Mouse (Mus musculus): ENCODE data around the gene Klk1b22. TPM values are rescaled to one million over a fixed set of nuclear protein-coding genes. Genes with fewer than 3 reads are reported as not detected.

Gene Klk1b22
- total and polyA plus RNA-seq, 2 experiments from 2014 or later = not detected

- no peak for ATAC-seq (ENCODE audit: insufficient read depth, low read depth)
Observed at GRCm38 (mm10) chr7:44136467-44136866, 24.0 kb downstream of the Klk1b22 start, which contains the start of gene Klk1b16. Klk1b16 (plus strand) TSS chr7:44136767.

More at GRCm38 (mm10) chr7:44136467-44136866, 24.0 kb downstream of the Klk1b22 start, which contains the start of gene Klk1b16:
- Histone ChIP-seq H3K9ac (replicated peaks; ENCODE audit: low read depth, low read length) (no peak within 1 kb of the TSS), H3K4me1 (ENCODE audit: control insufficient read depth, insufficient read depth) (no peaks in the 10 kb centered on the region), H3K27me3 (ENCODE audit: control insufficient read depth, insufficient read depth, low read length) (no peaks in the 10 kb centered on the region), H3K36me3 (replicated peaks; ENCODE audit: control insufficient read depth, insufficient read depth, low read length) (no peaks in the 10 kb centered on the region), H3K4me2 (ENCODE audit: low read depth, low read length) (no peak within 1 kb of the TSS), H3K27ac (ENCODE audit: low read depth) (no peak within 1 kb of the TSS), H3K4me3 (ENCODE audit: low read depth, low read length) (no peak within 1 kb of the TSS), H3K9me3 (replicated peaks; ENCODE audit: control insufficient read depth, low read length) (no peaks in the 10 kb centered on the region)
- no peak for DNase-seq (ENCODE audit: low spot score)
- no peak for TF ChIP-seq CTCF (IDR thresholded peaks at IDR 0.05; ENCODE audit: low read depth)
- TF ChIP-seq EP300 (IDR thresholded peaks at IDR 0.05; ENCODE audit: low read depth) = no peak
- WGBS = 77% methylated on average over 3 of the region's 3 CpGs

Other genes starting within 250 kb of the Klk1b22 start
- not detected in 2 replicates for gene Klk4, start 231.5 kb upstream of the Klk1b22 start, total RNA-seq (2014; rRNA removed; ENCODE audit: low replicate concordance)
- not detected in 2 replicates for gene Klk4, start 231.5 kb upstream of the Klk1b22 start, polyA plus RNA-seq (2015; fragmentation: Nextera tagmentation; extraction: Ambion mirVana)
- not detected in 2 replicates for gene Klk15, start 178.9 kb upstream of the Klk1b22 start, total RNA-seq (2014; rRNA removed; ENCODE audit: low replicate concordance)
- not detected in 2 replicates for gene Klk15, start 178.9 kb upstream of the Klk1b22 start, polyA plus RNA-seq (2015; fragmentation: Nextera tagmentation; extraction: Ambion mirVana)
- not detected in 2 replicates for gene Klk1b8, start 162.0 kb upstream of the Klk1b22 start, total RNA-seq (2014; rRNA removed; ENCODE audit: low replicate concordance)
- gene Klk1b8, start 162.0 kb upstream of the Klk1b22 start, polyA plus RNA-seq (2015; fragmentation: Nextera tagmentation; extraction: Ambion mirVana) = not detected in 2 replicates
- gene Klk1b1, start 145.9 kb upstream of the Klk1b22 start, total RNA-seq (2014; rRNA removed; ENCODE audit: low replicate concordance) = not detected in 2 replicates
- not detected in 2 replicates for gene Klk1b1, start 145.9 kb upstream of the Klk1b22 start, polyA plus RNA-seq (2015; fragmentation: Nextera tagmentation; extraction: Ambion mirVana)
- gene Klk1b9, start 136.6 kb upstream of the Klk1b22 start, total RNA-seq (2014; rRNA removed; ENCODE audit: low replicate concordance) = not detected in 2 replicates
- gene Klk1b9, start 136.6 kb upstream of the Klk1b22 start, polyA plus RNA-seq (2015; fragmentation: Nextera tagmentation; extraction: Ambion mirVana) = not detected in 2 replicates
- gene Klk1b11, start 116.8 kb upstream of the Klk1b22 start, total RNA-seq (2014; rRNA removed; ENCODE audit: low replicate concordance) = not detected in 2 replicates
- gene Klk1b11, start 116.8 kb upstream of the Klk1b22 start, polyA plus RNA-seq (2015; fragmentation: Nextera tagmentation; extraction: Ambion mirVana) = not detected in 2 replicates
- gene Klk1b26, start 100.5 kb upstream of the Klk1b22 start, total RNA-seq (2014; rRNA removed; ENCODE audit: low replicate concordance) = not detected in 2 replicates
- not detected in 2 replicates for gene Klk1b26, start 100.5 kb upstream of the Klk1b22 start, polyA plus RNA-seq (2015; fragmentation: Nextera tagmentation; extraction: Ambion mirVana)
- gene Klk1b27, start 60.4 kb upstream of the Klk1b22 start, total RNA-seq (2014; rRNA removed; ENCODE audit: low replicate concordance) = not detected in 2 replicates
- gene Klk1b27, start 60.4 kb upstream of the Klk1b22 start, polyA plus RNA-seq (2015; fragmentation: Nextera tagmentation; extraction: Ambion mirVana) = not detected in 2 replicates
- gene Klk1b21, start 10.3 kb upstream of the Klk1b22 start, total RNA-seq (2014; rRNA removed; ENCODE audit: low replicate concordance) = not detected in 2 replicates
- not detected in 2 replicates for gene Klk1b21, start 10.3 kb upstream of the Klk1b22 start, polyA plus RNA-seq (2015; fragmentation: Nextera tagmentation; extraction: Ambion mirVana)
- gene Klk1b16, start 24.1 kb downstream of the Klk1b22 start, total RNA-seq (2014; rRNA removed; ENCODE audit: low replicate concordance) = not detected in 2 replicates
- gene Klk1b16, start 24.1 kb downstream of the Klk1b22 start, polyA plus RNA-seq (2015; fragmentation: Nextera tagmentation; extraction: Ambion mirVana) = not detected in 2 replicates
- not detected in 2 replicates for gene Klk1b24, start 75.6 kb downstream of the Klk1b22 start, total RNA-seq (2014; rRNA removed; ENCODE audit: low replicate concordance)
- gene Klk1b24, start 75.6 kb downstream of the Klk1b22 start, polyA plus RNA-seq (2015; fragmentation: Nextera tagmentation; extraction: Ambion mirVana) = not detected in 2 replicates
- not detected in 2 replicates for gene Klk1b3, start 85.5 kb downstream of the Klk1b22 start, total RNA-seq (2014; rRNA removed; ENCODE audit: low replicate concordance)
- not detected in 2 replicates for gene Klk1b3, start 85.5 kb downstream of the Klk1b22 start, polyA plus RNA-seq (2015; fragmentation: Nextera tagmentation; extraction: Ambion mirVana)
- not detected in 2 replicates for gene Klk1b4, start 94.8 kb downstream of the Klk1b22 start, total RNA-seq (2014; rRNA removed; ENCODE audit: low replicate concordance)
- not detected in 2 replicates for gene Klk1b4, start 94.8 kb downstream of the Klk1b22 start, polyA plus RNA-seq (2015; fragmentation: Nextera tagmentation; extraction: Ambion mirVana)
- gene Klk1b5, start 103.3 kb downstream of the Klk1b22 start, total RNA-seq (2014; rRNA removed; ENCODE audit: low replicate concordance) = not detected in 2 replicates
- gene Klk1b5, start 103.3 kb downstream of the Klk1b22 start, polyA plus RNA-seq (2015; fragmentation: Nextera tagmentation; extraction: Ambion mirVana) = not detected in 2 replicates
- not detected in 2 replicates for gene Klk1, start 112.7 kb downstream of the Klk1b22 start, total RNA-seq (2014; rRNA removed; ENCODE audit: low replicate concordance)
- gene Klk1, start 112.7 kb downstream of the Klk1b22 start, polyA plus RNA-seq (2015; fragmentation: Nextera tagmentation; extraction: Ambion mirVana) = 0.16 TPM in 1 of 2 replicates, not detected in the other
- gene Gm36864, start 123.5 kb downstream of the Klk1b22 start, total RNA-seq (2014; rRNA removed; ENCODE audit: low replicate concordance) = not detected in 2 replicates
- gene Gm36864, start 123.5 kb downstream of the Klk1b22 start, polyA plus RNA-seq (2015; fragmentation: Nextera tagmentation; extraction: Ambion mirVana) = not detected in 2 replicates
- gene 1700028J19Rik, start 134.0 kb downstream of the Klk1b22 start, total RNA-seq (2014; rRNA removed; ENCODE audit: low replicate concordance) = 0.15 and 0.31 TPM in 2 replicates
- gene 1700028J19Rik, start 134.0 kb downstream of the Klk1b22 start, polyA plus RNA-seq (2015; fragmentation: Nextera tagmentation; extraction: Ambion mirVana) = 1.2 and 1.3 TPM in 2 replicates
- 127 and 130 TPM in 2 replicates for gene 2410002F23Rik, start 134.0 kb downstream of the Klk1b22 start, total RNA-seq (2014; rRNA removed; ENCODE audit: low replicate concordance)
- 38.1 and 53.1 TPM in 2 replicates for gene 2410002F23Rik, start 134.0 kb downstream of the Klk1b22 start, polyA plus RNA-seq (2015; fragmentation: Nextera tagmentation; extraction: Ambion mirVana)
- gene Acp4, start 144.7 kb downstream of the Klk1b22 start, total RNA-seq (2014; rRNA removed; ENCODE audit: low replicate concordance) = not detected in 2 replicates
- not detected in 2 replicates for gene Acp4, start 144.7 kb downstream of the Klk1b22 start, polyA plus RNA-seq (2015; fragmentation: Nextera tagmentation; extraction: Ambion mirVana)
- not detected in 2 replicates for gene Gm15517, start 148.8 kb downstream of the Klk1b22 start, total RNA-seq (2014; rRNA removed; ENCODE audit: low replicate concordance)
- gene Gm15517, start 148.8 kb downstream of the Klk1b22 start, polyA plus RNA-seq (2015; fragmentation: Nextera tagmentation; extraction: Ambion mirVana) = not detected in 2 replicates
- gene Clec11a, start 194.2 kb downstream of the Klk1b22 start, total RNA-seq (2014; rRNA removed; ENCODE audit: low replicate concordance) = 1.4 and 1.7 TPM in 2 replicates
- gene Clec11a, start 194.2 kb downstream of the Klk1b22 start, polyA plus RNA-seq (2015; fragmentation: Nextera tagmentation; extraction: Ambion mirVana) = 1.00 and 1.3 TPM in 2 replicates
- gene Shank1, start 197.6 kb downstream of the Klk1b22 start, total RNA-seq (2014; rRNA removed; ENCODE audit: low replicate concordance) = 0.19 and 0.61 TPM in 2 replicates
- gene Shank1, start 197.6 kb downstream of the Klk1b22 start, polyA plus RNA-seq (2015; fragmentation: Nextera tagmentation; extraction: Ambion mirVana) = 0.33 and 0.36 TPM in 2 replicates

Data from heart, postnatal 0 days (tissue).